In genomic region chr11:73108195-73108897, GRCm38 (mm10) we compare ENCODE assay signal across 11 mouse cellular contexts. TPM values are rescaled to one million over a fixed set of nuclear protein-coding genes. Genes with fewer than 3 reads are reported as not detected.
DNase-seq lines count a peak whose midpoint lies in the region; ATAC-seq and TF ChIP-seq lines count a peak whose summit lies in the region.
"Had no signal": no experiment of that assay in that cellular context is flagged by ENCODE, and none has a peak within 500 bp of the region (broad histone marks: within the 10 kb centered on the region; RNA-seq: fewer than 3 reads in every experiment).

No protein-coding gene starts in this region.

- H3K9me3 ChIP-seq in hindbrain, embryonic 16.5 days (ENCODE audit: control insufficient read depth, low read length): no peaks in the 10 kb centered on the region
- no peaks in the 10 kb centered on the region for H3K9me3 ChIP-seq in hindbrain, postnatal 0 days (ENCODE audit: low read length)
- no peaks in the 10 kb centered on the region for H3K9me3 ChIP-seq in limb, embryonic 10.5 days (replicated peaks)
- H3K9me3 ChIP-seq: hindbrain, embryonic 13.5 days had no signal

- WGBS in hindbrain, embryonic 16.5 days: 77% methylated on average over 5 of the region's 5 CpGs
- WGBS in hindbrain, postnatal 0 days: 72% methylated on average over 5 of the region's 5 CpGs
- WGBS in limb, embryonic 10.5 days: 67% methylated on average over 5 of the region's 5 CpGs

- no peaks in the 10 kb centered on the region for H3K4me1 ChIP-seq in hindbrain, embryonic 16.5 days (ENCODE audit: control insufficient read depth, insufficient read depth, low read depth, low read length)
- no peaks in the 10 kb centered on the region for H3K4me1 ChIP-seq in hindbrain, postnatal 0 days (ENCODE audit: insufficient read depth, low read length)
- no peaks in the 10 kb centered on the region for H3K4me1 ChIP-seq in limb, embryonic 10.5 days
- H3K4me1 ChIP-seq: hindbrain, embryonic 13.5 days had no signal

- H3K4me2 ChIP-seq in hindbrain, embryonic 16.5 days (ENCODE audit: low read length): no peak overlapping the region
- no peak overlapping the region for H3K4me2 ChIP-seq in hindbrain, postnatal 0 days (ENCODE audit: low read depth, low read length)
- H3K4me2 ChIP-seq: hindbrain, embryonic 13.5 days had no signal

- no peaks in the 10 kb centered on the region for H3K36me3 ChIP-seq in hindbrain, embryonic 16.5 days (ENCODE audit: control insufficient read depth, insufficient read depth, low read length)
- H3K36me3 ChIP-seq in hindbrain, postnatal 0 days (ENCODE audit: insufficient read depth, low read length): no peaks in the 10 kb centered on the region
- H3K36me3 ChIP-seq in limb, embryonic 10.5 days: no peaks in the 10 kb centered on the region
- H3K36me3 ChIP-seq: hindbrain, embryonic 13.5 days had no signal

- no peak for ATAC-seq in hindbrain, embryonic 16.5 days
- ATAC-seq in hindbrain, postnatal 0 days: no peak

- peak overlapping the region; percentile 5 for H3K9ac ChIP-seq in hindbrain, embryonic 16.5 days (ENCODE audit: low read depth, low read length)
- H3K9ac ChIP-seq in hindbrain, postnatal 0 days (replicated peaks; ENCODE audit: low read length): no peak overlapping the region
- H3K9ac ChIP-seq: hindbrain, embryonic 13.5 days had no signal

- no peaks in the 10 kb centered on the region for H3K27me3 ChIP-seq in hindbrain, embryonic 16.5 days (replicated peaks; ENCODE audit: control insufficient read depth, insufficient read depth, low read length)
- no peaks in the 10 kb centered on the region for H3K27me3 ChIP-seq in hindbrain, postnatal 0 days (ENCODE audit: insufficient read depth, low read length)
- no peaks in the 10 kb centered on the region for H3K27me3 ChIP-seq in limb, embryonic 10.5 days (ENCODE audit: low read depth, poor library complexity, severe bottlenecking)

- H3K4me3 ChIP-seq in hindbrain, embryonic 16.5 days (ENCODE audit: low read length): no peak overlapping the region
- no peak overlapping the region for H3K4me3 ChIP-seq in hindbrain, postnatal 0 days (ENCODE audit: low read length)
- H3K4me3 ChIP-seq in limb, embryonic 10.5 days: no peak overlapping the region
- H3K4me3 ChIP-seq: erythroblast, embryonic 14.5 days; hindbrain, embryonic 13.5 days had no signal

- H3K27ac ChIP-seq in hindbrain, embryonic 16.5 days (ENCODE audit: low read depth, low read length): no peak overlapping the region
- H3K27ac ChIP-seq in hindbrain, postnatal 0 days: no peak overlapping the region
- no peak overlapping the region for H3K27ac ChIP-seq in limb, embryonic 10.5 days
- H3K27ac ChIP-seq: hindbrain, embryonic 13.5 days had no signal

- TF ChIP-seq CTCF in hindbrain, postnatal 0 days (IDR thresholded peaks at IDR 0.05; ENCODE audit: low read depth): no peak

- no peak for DNase-seq in hindbrain, postnatal 0 days (ENCODE audit: low spot score)
- DNase-seq in NIH3T3 (ENCODE audit: low read depth): peak; percentile 54
- DNase-seq in induced T-regulatory cell, adult 2 months (ENCODE audit: low read depth): peak; percentile 71
- peak; percentile 87 for DNase-seq in thymus, postnatal 0 days (ENCODE audit: low spot score)
- DNase-seq in limb, embryonic 10.5 days (ENCODE audit: low spot score): no peak
- DNase-seq in kidney, postnatal 14 days: no peak
- DNase-seq in gastrocnemius, postnatal 4 days (ENCODE audit: low spot score in 2 of 2): no peak
- DNase-seq: spleen, adult 18-20 months had no signal

RNA-seq across cellular contexts. Expression of gene Itgae, which starts 18.0 kb away (rescaled TPM):
- 0.19 and 0.33 TPM in 2 replicates for polyA plus RNA-seq in hindbrain, embryonic 16.5 days (2015; fragmentation: Nextera tagmentation; extraction: Ambion mirVana)
- 0.16 and 0.18 TPM in 2 replicates for total RNA-seq in hindbrain, postnatal 0 days (2014; rRNA removed)
- polyA plus RNA-seq in hindbrain, postnatal 0 days (2015; fragmentation: Nextera tagmentation; extraction: Ambion mirVana): 0.14 and 0.31 TPM in 2 replicates
- polyA plus RNA-seq in thymus, postnatal 0 days (2015; fragmentation: Nextera tagmentation; extraction: Ambion mirVana): 8.0 and 10.5 TPM in 2 replicates
- polyA plus RNA-seq in limb, embryonic 10.5 days (2016; fragmentation: Nextera tagmentation; extraction: Ambion mirVana): 0.48 and 0.58 TPM in 2 replicates
- total RNA-seq in gastrocnemius, postnatal 4 days (2021): under 1 TPM; 0.07 to 0.16 TPM
- polyA plus RNA-seq: erythroblast, embryonic 14.5 days had no signal

RNA-seq across cellular contexts. Expression of gene Haspin, which starts 29.7 kb away (rescaled TPM):
- polyA plus RNA-seq in hindbrain, embryonic 16.5 days (2015; fragmentation: Nextera tagmentation; extraction: Ambion mirVana): 2.5 and 3.3 TPM in 2 replicates
- 1.8 and 3.3 TPM in 2 replicates for total RNA-seq in hindbrain, postnatal 0 days (2014; rRNA removed)
- polyA plus RNA-seq in hindbrain, postnatal 0 days (2015; fragmentation: Nextera tagmentation; extraction: Ambion mirVana): 2.4 and 3.4 TPM in 2 replicates
- 19.7 and 22.0 TPM in 2 replicates for polyA plus RNA-seq in thymus, postnatal 0 days (2015; fragmentation: Nextera tagmentation; extraction: Ambion mirVana)
- 25.5 and 25.7 TPM in 2 replicates for polyA plus RNA-seq in limb, embryonic 10.5 days (2016; fragmentation: Nextera tagmentation; extraction: Ambion mirVana)
- 1 to 10 TPM; 2.9 to 3.0 TPM for total RNA-seq in gastrocnemius, postnatal 4 days (2021)

RNA-seq across cellular contexts. Expression of gene P2rx5, which starts 51.9 kb away (rescaled TPM):
- 0.39 and 0.60 TPM in 2 replicates for polyA plus RNA-seq in hindbrain, embryonic 16.5 days (2015; fragmentation: Nextera tagmentation; extraction: Ambion mirVana)
- 1.2 and 3.5 TPM in 2 replicates for total RNA-seq in hindbrain, postnatal 0 days (2014; rRNA removed)
- polyA plus RNA-seq in hindbrain, postnatal 0 days (2015; fragmentation: Nextera tagmentation; extraction: Ambion mirVana): 0.48 and 0.97 TPM in 2 replicates
- polyA plus RNA-seq in thymus, postnatal 0 days (2015; fragmentation: Nextera tagmentation; extraction: Ambion mirVana): 0.33 and 0.51 TPM in 2 replicates
- 0.20 and 0.24 TPM in 2 replicates for polyA plus RNA-seq in limb, embryonic 10.5 days (2016; fragmentation: Nextera tagmentation; extraction: Ambion mirVana)
- 1 to 10 TPM; 6.2 to 7.1 TPM for total RNA-seq in gastrocnemius, postnatal 4 days (2021)
- polyA plus RNA-seq: erythroblast, embryonic 14.5 days had no signal

Comparison
In these comparisons a context has a peak if more than half of its experiments do, and no peak if none do; other contexts are left out.
1. DNase-seq: peak in NIH3T3 (single experiment), induced T-regulatory cell, adult 2 months (single experiment) and thymus, postnatal 0 days (single experiment); none in hindbrain, postnatal 0 days (single experiment), limb, embryonic 10.5 days (single experiment), kidney, postnatal 14 days (single experiment) and gastrocnemius, postnatal 4 days (0 of 2).